Mouse (Mus musculus): ENCODE data around the gene Tmem53. TPM values are rescaled to one million over a fixed set of nuclear protein-coding genes. Genes with fewer than 3 reads are reported as not detected.

The Tmem53 gene
- polyA plus RNA-seq, 1 experiment from 2014 or later, result 10.4 TPM

DNA sequence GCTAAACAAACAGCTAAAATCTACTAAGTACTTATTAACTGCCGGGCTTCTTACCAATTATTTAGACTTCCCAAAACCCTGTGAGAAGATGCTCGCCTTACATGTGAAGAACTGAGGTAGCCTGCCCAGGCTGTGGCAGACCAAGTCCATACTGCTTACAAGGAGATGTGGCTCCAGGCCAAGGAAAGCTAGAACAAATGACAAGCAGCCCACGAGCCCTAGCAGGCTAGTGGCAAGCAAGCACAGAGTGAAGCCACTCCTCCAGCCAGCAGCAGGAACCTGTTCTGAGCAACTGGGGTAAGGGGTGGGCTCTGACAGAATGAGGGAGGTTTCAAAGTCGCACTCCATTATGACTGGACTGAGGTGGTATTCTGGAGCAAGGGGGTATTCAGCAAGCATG is 23.0 kb downstream of the Tmem53 start:
- 94% methylated on average over 4 of the region's 4 CpGs for WGBS
- no peak overlapping the region for H3K27ac ChIP-seq
- no peak overlapping the region for H3K4me2 ChIP-seq (replicated peaks)
- peaks cover 64% of the 10 kb centered on the region for H3K27me3 ChIP-seq
- H3K9me3 ChIP-seq, result peaks cover 10% of the 10 kb centered on the region; the same call in 1 of the 2 replicates
- ATAC-seq, result no peak
- peaks cover 82% of the 10 kb centered on the region for H3K36me3 ChIP-seq
- H3K4me3 ChIP-seq (replicated peaks), result no peak overlapping the region
- H3K9ac ChIP-seq (replicated peaks), result no peak overlapping the region
- peaks cover 40% of the 10 kb centered on the region for H3K4me1 ChIP-seq (replicated peaks)

DNA sequence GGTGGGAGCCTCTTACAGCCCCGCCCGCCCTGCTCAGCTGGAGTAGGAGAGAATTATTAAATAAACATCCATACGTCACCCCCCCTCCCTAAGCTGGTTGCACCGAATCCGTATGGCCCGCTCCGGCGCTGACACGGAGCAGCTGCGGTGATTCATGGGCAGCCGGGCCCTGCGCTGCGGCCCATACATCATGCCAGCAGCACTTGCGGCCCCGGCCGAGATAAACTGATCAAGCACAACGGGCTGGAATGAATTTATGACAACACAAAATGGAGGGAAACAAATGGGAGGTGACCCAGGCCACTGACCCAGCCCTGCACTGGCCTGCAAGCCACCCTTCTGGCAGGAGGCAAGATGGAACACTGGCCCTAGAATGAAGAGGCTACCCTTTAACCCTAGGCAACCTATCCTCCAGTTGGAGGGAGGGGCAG is 24.5 kb downstream of the Tmem53 start:
- Histone ChIP-seq H3K4me2 (replicated peaks) (no peak overlapping the region), H3K27ac (no peak overlapping the region), H3K4me3 (replicated peaks) (no peak overlapping the region), H3K27me3 (peaks cover 58% of the 10 kb centered on the region), H3K9ac (replicated peaks) (no peak overlapping the region), H3K9me3 (peaks cover 10% of the 10 kb centered on the region; the same call in 1 of the 2 replicates), H3K4me1 (replicated peaks) (peaks cover 47% of the 10 kb centered on the region), H3K36me3 (peaks cover 94% of the 10 kb centered on the region)
- ATAC-seq, result no peak
- 96% methylated on average over 17 of the region's 17 CpGs for WGBS

DNA sequence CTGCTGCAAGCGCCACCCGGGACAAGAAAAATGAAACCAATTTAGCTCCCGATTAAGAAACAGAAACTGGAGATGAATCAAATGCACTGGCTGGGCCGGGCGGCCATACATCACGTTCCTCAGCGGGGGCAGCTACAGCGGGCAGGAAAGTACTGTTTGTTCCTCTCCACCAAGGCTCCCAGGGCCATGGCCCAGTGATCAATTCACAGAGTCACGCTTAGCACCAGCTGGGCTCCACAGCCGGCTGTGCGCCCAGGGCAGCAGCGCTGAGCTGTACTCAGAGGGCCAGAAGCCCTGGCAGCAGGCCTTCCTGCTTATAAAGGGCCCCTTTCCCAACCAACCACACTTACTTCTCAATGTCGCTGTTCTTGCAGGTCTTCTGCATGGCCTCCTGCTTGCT is 25.3 kb downstream of the Tmem53 start:
- Histone ChIP-seq H3K27me3 (peaks cover 56% of the 10 kb centered on the region), H3K4me1 (replicated peaks) (peaks cover 48% of the 10 kb centered on the region), H3K36me3 (peaks cover 89% of the 10 kb centered on the region), H3K4me3 (replicated peaks) (no peak overlapping the region), H3K9me3 (peaks cover 10% of the 10 kb centered on the region; the same call in 1 of the 2 replicates), H3K4me2 (replicated peaks) (no peak overlapping the region), H3K9ac (replicated peaks) (no peak overlapping the region), H3K27ac (no peak overlapping the region)
- 91% methylated on average over 13 of the region's 13 CpGs for WGBS
- ATAC-seq, result no peak

GRCm38 (mm10) chr4:117277687-117278086 is 25.9 kb downstream of the Tmem53 start:
- H3K36me3 ChIP-seq, result peaks cover 88% of the 10 kb centered on the region
- peaks cover 59% of the 10 kb centered on the region for H3K27me3 ChIP-seq
- no peak overlapping the region for H3K4me3 ChIP-seq (replicated peaks)
- no peak overlapping the region for H3K9ac ChIP-seq (replicated peaks)
- H3K27ac ChIP-seq, result no peak overlapping the region
- 91% methylated on average over 7 of the region's 7 CpGs for WGBS
- H3K4me2 ChIP-seq (replicated peaks), result no peak overlapping the region
- ATAC-seq, result no peak
- peaks cover 48% of the 10 kb centered on the region for H3K4me1 ChIP-seq (replicated peaks)
- peaks cover 10% of the 10 kb centered on the region; the same call in 1 of the 2 replicates for H3K9me3 ChIP-seq

GRCm38 (mm10) chr4:117278381-117279252 is 26.9 kb downstream of the Tmem53 start:
- Histone ChIP-seq H3K9me3 (peaks cover 10% of the 10 kb centered on the region; the same call in 1 of the 2 replicates), H3K27ac (peak overlapping the region; percentile 2; the same call in 1 of the 2 replicates), H3K4me2 (replicated peaks) (no peak overlapping the region), H3K27me3 (peaks cover 59% of the 10 kb centered on the region), H3K4me3 (replicated peaks) (no peak overlapping the region), H3K4me1 (replicated peaks) (peaks cover 49% of the 10 kb centered on the region), H3K9ac (replicated peaks) (no peak overlapping the region), H3K36me3 (peaks cover 80% of the 10 kb centered on the region)
- no peak for ATAC-seq
- WGBS, result 57% methylated on average over 10 of the region's 10 CpGs

DNA sequence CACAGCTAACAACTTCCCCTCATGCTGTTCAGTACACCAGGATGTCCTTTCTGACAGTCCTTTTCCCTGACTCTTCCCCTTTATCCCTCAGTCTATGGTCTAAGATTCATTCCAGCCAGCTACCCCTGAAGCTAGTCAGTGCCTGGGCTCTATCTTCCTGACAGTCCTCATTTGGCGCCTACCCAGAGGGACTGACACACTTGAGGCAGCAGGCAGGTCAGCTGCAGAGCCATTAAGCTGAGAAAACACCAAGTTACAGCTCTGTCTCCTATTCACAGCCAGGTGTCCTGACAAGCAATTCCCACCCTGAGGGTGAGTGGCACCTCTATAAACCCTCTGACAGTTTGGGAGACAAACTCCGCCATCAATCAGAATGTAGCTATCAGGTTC is 27.5 kb downstream of the Tmem53 start:
- WGBS, result 80% methylated on average over 2 of the region's 2 CpGs
- Histone ChIP-seq H3K4me2 (replicated peaks) (no peak overlapping the region), H3K4me3 (replicated peaks) (no peak overlapping the region), H3K4me1 (replicated peaks) (peaks cover 55% of the 10 kb centered on the region), H3K36me3 (peaks cover 79% of the 10 kb centered on the region), H3K27me3 (peaks cover 59% of the 10 kb centered on the region), H3K9ac (replicated peaks) (no peak overlapping the region), H3K9me3 (peaks cover 5% of the 10 kb centered on the region; the same call in 1 of the 2 replicates), H3K27ac (no peak overlapping the region)
- no peak for ATAC-seq

- WGBS, result 91% methylated on average over 8 of the region's 8 CpGs
- Histone ChIP-seq H3K36me3 (peaks cover 79% of the 10 kb centered on the region), H3K27ac (no peak overlapping the region)
Observed at GRCm38 (mm10) chr4:117280397-117280930, 28.7 kb downstream of the Tmem53 start.

DNA sequence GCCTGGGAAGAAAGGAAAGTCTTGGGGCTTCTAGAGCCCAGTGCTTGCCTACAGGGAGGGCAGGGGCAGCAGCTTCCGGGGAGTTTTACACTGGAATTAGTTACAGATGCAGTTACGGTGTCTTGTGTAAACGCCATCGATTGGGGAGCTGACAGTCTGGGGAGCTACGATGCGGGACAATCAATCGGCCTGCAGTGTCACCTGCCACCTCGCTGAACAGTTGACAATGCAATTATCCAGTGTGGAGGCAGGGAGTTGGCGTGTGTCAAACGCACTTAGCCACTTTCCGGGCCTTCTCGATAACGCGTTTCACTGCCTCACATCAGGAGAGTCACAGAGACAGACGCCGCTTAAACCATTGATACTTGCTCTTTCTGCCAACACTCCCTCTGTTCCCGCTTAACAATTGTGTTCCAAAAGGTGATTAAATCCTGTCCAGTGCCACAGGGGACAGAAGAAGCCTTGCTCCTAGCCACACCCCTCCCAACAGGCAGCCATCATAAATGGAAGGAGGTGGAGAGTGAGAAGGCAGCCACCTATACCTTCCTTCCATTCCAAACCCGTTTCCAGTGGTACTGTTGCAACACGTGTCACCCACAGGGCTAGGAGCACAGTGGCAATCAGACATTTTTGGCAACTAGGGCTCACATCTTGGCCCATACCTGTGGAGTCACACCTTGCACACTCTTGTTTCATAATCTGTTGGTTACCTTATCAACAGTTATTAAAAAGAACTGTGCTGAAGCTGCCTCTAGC is 29.5 kb downstream of the Tmem53 start:
- peaks cover 75% of the 10 kb centered on the region for H3K4me1 ChIP-seq (replicated peaks)
- 56% methylated on average over 19 of the region's 19 CpGs for WGBS
- no peak overlapping the region for H3K4me3 ChIP-seq (replicated peaks)
- peaks cover 79% of the 10 kb centered on the region for H3K36me3 ChIP-seq
- ATAC-seq, result no peak
- H3K9me3 ChIP-seq, result no peaks in the 10 kb centered on the region
- peaks cover 51% of the 10 kb centered on the region for H3K27me3 ChIP-seq
- no peak overlapping the region for H3K4me2 ChIP-seq (replicated peaks)
- H3K27ac ChIP-seq, result peak overlapping the region; percentile 45
- no peak overlapping the region; the same call in 1 of the 2 replicates for H3K9ac ChIP-seq (replicated peaks)

More at GRCm38 (mm10) chr4:117280397-117280930, 28.7 kb downstream of the Tmem53 start:
- Histone ChIP-seq H3K4me2 (replicated peaks) (no peak overlapping the region), H3K4me3 (replicated peaks) (no peak overlapping the region), H3K27me3 (peaks cover 54% of the 10 kb centered on the region), H3K9me3 (no peaks in the 10 kb centered on the region), H3K4me1 (replicated peaks) (peaks cover 67% of the 10 kb centered on the region), H3K9ac (replicated peaks) (no peak overlapping the region; the same call in 1 of the 2 replicates)
- no peak for ATAC-seq

DNA sequence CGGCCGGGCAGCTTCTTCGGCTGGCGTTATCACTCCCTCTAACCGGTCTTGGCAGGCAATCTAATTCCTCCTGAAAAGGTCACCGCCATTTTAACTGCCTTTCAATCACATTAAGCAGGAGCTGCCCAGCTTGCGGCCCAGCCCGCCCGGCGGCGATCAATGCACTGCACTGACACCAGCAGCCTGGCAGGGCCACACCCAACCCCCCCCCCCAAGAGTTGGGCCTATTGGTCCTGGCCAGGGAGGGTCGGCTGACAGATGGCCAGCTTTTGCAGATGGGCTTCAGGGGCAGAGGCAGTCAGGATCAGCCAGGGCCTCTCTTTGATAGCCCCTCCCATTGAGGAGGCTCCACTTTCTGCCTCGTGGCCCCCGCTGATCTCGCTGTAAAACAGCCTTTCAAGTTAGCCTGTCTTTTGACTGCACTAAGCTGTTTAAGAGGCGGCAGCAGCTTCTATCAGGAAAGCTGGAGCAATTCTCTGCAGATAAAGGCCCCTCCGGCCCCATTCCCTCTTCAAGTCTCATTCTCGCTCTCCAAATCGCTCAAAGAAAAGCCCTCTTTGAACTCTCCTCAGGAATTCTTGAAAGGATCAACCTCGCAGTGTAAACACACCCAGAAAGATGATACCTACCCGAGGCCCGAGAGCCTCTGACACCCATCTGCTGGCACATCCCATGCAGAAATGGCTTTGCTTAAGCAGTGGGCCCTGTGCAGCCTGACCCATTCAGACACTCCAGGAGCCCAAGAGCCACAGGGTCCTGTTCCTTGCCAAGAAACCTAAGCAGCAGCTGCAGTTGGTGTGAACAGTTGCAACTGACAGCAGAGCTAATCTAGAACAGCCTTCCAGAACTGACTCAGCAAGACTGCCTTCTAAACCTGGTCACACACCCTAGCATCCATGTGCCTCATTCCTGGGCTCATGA is 31.8 kb downstream of the Tmem53 start:
- 5% methylated on average over 22 of the region's 22 CpGs for WGBS
- H3K4me3 ChIP-seq (replicated peaks), result no peak overlapping the region
- peaks cover 69% of the 10 kb centered on the region for H3K36me3 ChIP-seq
- H3K9ac ChIP-seq (replicated peaks), result peak overlapping the region; percentile 46
- peaks cover 39% of the 10 kb centered on the region for H3K27me3 ChIP-seq
- ATAC-seq, result peak; percentile 76
- peaks cover 90% of the 10 kb centered on the region for H3K4me1 ChIP-seq (replicated peaks)
- H3K4me2 ChIP-seq (replicated peaks), result peak overlapping the region; percentile 24
- no peaks in the 10 kb centered on the region for H3K9me3 ChIP-seq
- H3K27ac ChIP-seq, result peak overlapping the region; percentile 85

GRCm38 (mm10) chr4:117284363-117284762 is 32.6 kb downstream of the Tmem53 start:
- Histone ChIP-seq H3K27me3 (peaks cover 35% of the 10 kb centered on the region), H3K9ac (replicated peaks) (peak overlapping the region; percentile 46), H3K4me1 (replicated peaks) (peaks cover 84% of the 10 kb centered on the region), H3K9me3 (no peaks in the 10 kb centered on the region), H3K36me3 (peaks cover 61% of the 10 kb centered on the region), H3K4me3 (replicated peaks) (no peak overlapping the region), H3K4me2 (replicated peaks) (no peak overlapping the region), H3K27ac (peak overlapping the region; percentile 85)
- WGBS, result 29% methylated on average over 4 of the region's 4 CpGs
- ATAC-seq, result no peak

All from midbrain, embryonic 13.5 days (tissue).